Mouse (Mus musculus) thymus, adult 2 months (tissue): ENCODE results near the gene Fat2. TPM values are rescaled to one million over a fixed set of nuclear protein-coding genes. Genes with fewer than 3 reads are reported as not detected.

ENCODE experiments used
- DNase-seq: peaks from one replicate; pipeline ENCODE4 v3.0.0; 2021
- H3K27ac ChIP-seq: fragments of 200-500 bp; 2 replicates; pipeline ENCODE4 v1.5.1; 2012; ENCODE audit warnings: low read length, control low read depth; ENCODE audit not compliant: control insufficient read depth, insufficient read depth
- H3K27me3 ChIP-seq: fragments of 200-500 bp; 2 replicates; pipeline ENCODE4 v1.6.1; 2012; ENCODE audit warnings: mild to moderate bottlenecking, low read length, moderate library complexity, mixed read lengths; ENCODE audit not compliant: control insufficient read depth, insufficient read depth
- H3K36me3 ChIP-seq: fragments of 200-500 bp; 2 replicates; pipeline ENCODE4 v1.6.1; 2012; ENCODE audit warnings: mild to moderate bottlenecking, low read length, moderate library complexity; ENCODE audit not compliant: control insufficient read depth, insufficient read depth
- H3K4me1 ChIP-seq: fragments of 200-500 bp; replicated peaks from 2 replicates; pipeline ENCODE4 v1.6.1; 2012; ENCODE audit warnings: low read length; ENCODE audit not compliant: control insufficient read depth, insufficient read depth
- H3K4me3 ChIP-seq: fragments of 200-500 bp; 2 replicates; pipeline ENCODE4 v1.5.1; 2012; ENCODE audit warnings: mild to moderate bottlenecking, low read length, control low read depth, moderate library complexity; ENCODE audit not compliant: control insufficient read depth, insufficient read depth
- CTCF ChIP-seq: fragments of 200-500 bp; IDR thresholded peaks from 2 replicates; pipeline ENCODE4 v1.5.1; 2012; ENCODE audit warnings: mild to moderate bottlenecking, control low read depth, low read length, moderate library complexity, borderline replicate concordance; ENCODE audit not compliant: control insufficient read depth, poor library complexity, insufficient read depth; ENCODE audit errors: extremely low read depth
- POLR2A ChIP-seq: fragments of 200-500 bp; IDR thresholded peaks from 2 replicates; pipeline ENCODE4 v1.6.1; 2012; ENCODE audit warnings: mild to moderate bottlenecking, low read length, control low read depth, moderate library complexity; ENCODE audit not compliant: control insufficient read depth, poor library complexity, insufficient read depth; ENCODE audit errors: extremely low read depth
- WGBS: fragments of 180-500 bp; shearing (Covaris S2); methylation state at CpG from one replicate; pipeline ENCODE4 v1.1.7; 2018; 5-methylcytosine and 5-hydroxymethylcytosine counted together
- polyA plus RNA-seq: library from polyadenylated mRNA; depleted of rRNA; stranded (reverse); fragments of >200 nt; gene quantifications from 2 replicates; pipeline ENCODE4 v1.2.3, GENCODE M21; 2012

The Fat2 gene
- polyA plus RNA-seq, 1 experiment = 2.2 TPM

DNA sequence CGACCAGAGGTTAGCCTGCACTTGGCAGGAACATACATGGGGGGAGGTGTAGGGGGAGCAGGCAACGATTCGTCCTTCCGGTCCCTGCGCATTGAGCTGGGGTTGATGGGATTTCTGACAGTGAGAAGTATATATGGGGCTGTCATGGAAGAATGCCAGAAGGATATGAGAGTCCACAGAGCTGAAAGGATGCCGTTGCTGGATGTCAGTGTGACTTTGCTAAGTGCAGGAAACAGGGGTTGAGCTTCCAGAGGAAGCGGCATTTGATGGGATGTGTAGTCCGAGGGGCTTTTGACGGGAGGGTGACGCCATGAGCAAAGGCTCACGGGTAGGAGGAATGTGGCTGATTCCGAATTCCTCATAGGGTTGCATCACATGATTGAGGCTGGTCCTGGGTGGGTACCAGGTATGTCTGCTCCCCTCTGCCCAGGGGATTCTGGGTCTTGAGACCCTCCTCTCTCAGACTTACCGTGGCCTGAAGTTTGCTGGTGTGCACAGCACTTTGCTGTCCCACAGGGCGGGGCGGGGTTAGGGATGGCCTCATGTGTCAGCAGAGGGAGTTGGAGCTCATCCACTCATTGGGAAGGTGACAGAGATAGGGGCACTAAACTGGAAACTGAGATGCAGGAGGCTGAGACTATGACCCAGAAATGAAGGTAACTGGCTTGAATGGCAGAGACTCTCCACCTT is 21.9 kb upstream of the Fat2 start:
- WGBS = 72% methylated on average over 15 of the region's 15 CpGs
- H3K4me1 ChIP-seq = no peaks in the 10 kb centered on the region
- no peak for DNase-seq
- H3K36me3 ChIP-seq = no peaks in the 10 kb centered on the region
- H3K27me3 ChIP-seq = no peaks in the 10 kb centered on the region
- no peak overlapping the region for H3K27ac ChIP-seq
- H3K4me3 ChIP-seq = no peak overlapping the region
- TF ChIP-seq POLR2A (no peak), CTCF (no peak)

DNA sequence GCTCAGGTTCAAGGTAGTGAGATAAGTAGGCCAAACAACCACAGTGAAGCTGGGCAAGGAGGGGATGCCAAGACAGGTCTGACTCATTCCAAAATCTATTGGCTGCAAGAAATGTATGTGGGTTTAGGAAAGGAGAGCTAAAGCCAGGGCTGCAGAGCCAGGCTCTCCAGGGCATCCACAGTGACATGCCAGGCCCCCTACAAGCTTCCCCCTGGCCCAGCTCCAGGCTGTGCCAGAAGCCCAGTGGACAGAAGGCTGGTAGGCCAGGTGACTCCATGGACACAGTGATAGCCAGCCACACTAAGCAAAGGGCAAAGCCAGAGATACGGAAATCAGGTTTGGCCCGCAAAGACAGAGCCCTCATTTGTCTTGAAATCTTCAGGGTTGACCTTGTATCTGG is 20.5 kb upstream of the Fat2 start:
- H3K27ac ChIP-seq = no peak overlapping the region
- no peaks in the 10 kb centered on the region for H3K4me1 ChIP-seq
- no peak for DNase-seq
- H3K4me3 ChIP-seq = no peak overlapping the region
- TF ChIP-seq CTCF = no peak
- no peak for TF ChIP-seq POLR2A
- no peaks in the 10 kb centered on the region for H3K36me3 ChIP-seq
- H3K27me3 ChIP-seq = no peaks in the 10 kb centered on the region
- 100% methylated on average over 2 of the region's 2 CpGs for WGBS

DNA sequence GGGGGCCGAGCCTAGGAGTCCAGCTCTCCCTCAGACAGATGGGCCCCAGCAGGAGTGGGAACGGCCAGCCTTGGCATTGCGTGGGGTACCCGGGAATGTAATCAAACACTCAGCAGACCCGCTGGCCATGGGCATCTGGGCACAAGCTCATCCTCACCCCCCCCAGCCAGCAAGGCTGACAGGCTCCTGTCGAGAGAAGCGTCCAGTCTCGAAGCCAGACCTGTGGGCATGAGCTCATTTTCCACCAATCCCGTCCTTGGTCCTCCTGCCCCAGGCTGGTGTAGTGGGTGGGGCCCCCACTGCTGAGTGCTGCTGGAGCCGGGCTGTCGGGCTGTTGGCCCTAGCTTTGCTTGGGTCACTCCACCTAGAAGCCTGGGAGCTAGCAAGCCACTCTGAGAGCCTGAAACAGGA is 5.6 kb upstream of the Fat2 start:
- Histone ChIP-seq H3K27ac (no peak overlapping the region), H3K4me3 (no peak overlapping the region), H3K36me3 (no peaks in the 10 kb centered on the region), H3K27me3 (no peaks in the 10 kb centered on the region), H3K4me1 (no peaks in the 10 kb centered on the region)
- no peak for DNase-seq
- 86% methylated on average over 11 of the region's 11 CpGs for WGBS
- TF ChIP-seq POLR2A (no peak), CTCF (no peak)

DNA sequence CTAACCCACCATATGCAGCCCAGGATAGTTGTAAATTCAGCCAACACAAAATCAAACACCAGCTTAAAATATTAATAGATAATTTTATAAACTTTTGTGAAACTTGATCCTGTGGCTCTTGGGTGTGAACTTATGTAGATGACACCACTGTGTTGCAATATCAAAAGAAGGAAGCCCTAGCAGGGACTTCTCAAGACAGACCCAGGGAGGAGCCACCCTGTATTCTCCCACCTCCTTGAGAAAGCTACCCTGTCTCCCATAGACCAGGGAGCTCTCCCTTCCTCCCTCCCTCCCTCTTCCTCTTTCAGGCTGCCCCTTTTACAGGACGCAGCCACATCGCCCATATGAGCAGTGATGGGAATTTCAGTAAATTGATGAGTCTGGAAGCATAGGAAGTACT is 4.4 kb upstream of the Fat2 start:
- Histone ChIP-seq H3K36me3 (no peaks in the 10 kb centered on the region), H3K4me1 (no peaks in the 10 kb centered on the region), H3K27me3 (no peaks in the 10 kb centered on the region), H3K27ac (no peak overlapping the region), H3K4me3 (no peak overlapping the region)
- TF ChIP-seq CTCF (no peak), POLR2A (no peak)
- 83% methylated on average over 2 of the region's 2 CpGs for WGBS
- DNase-seq = no peak

DNA sequence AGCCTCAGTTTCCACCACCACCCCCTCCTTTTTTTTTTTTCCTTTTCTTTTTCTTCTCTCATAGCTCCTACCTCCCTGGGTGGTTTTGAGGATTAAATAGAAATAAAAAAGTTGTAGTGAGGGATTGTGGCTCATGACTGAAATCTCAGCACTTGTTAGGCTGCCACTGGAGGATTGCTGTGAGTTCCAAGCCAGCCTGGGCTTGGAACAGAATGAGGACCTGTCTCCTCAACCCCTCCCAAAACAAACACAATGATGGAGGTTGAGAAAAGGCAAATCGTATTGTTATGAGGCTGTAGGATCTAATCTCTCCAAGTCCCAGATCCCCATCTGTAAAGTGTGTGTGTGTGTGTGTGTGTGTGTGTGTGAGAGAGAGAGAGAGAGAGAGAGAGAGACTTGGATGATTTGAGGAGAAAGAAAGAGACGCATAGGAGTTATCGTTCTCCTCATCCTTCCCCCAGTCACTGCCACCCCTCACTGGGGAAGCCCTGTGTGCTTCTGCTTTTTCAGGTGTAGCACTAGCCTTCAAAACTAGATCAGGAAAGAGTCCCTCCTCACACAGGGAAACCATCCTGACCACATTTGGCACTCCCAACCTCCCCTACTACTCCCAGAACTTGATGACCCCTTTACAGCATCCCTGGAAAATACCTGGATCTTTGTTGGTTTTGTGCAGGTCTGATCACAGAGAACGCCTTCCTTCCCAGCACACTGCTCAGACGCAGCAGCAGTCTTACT is 837 bp upstream of the Fat2 start:
- Histone ChIP-seq H3K4me3 (no peak overlapping the region), H3K27ac (no peak overlapping the region), H3K27me3 (no peaks in the 10 kb centered on the region), H3K4me1 (no peaks in the 10 kb centered on the region), H3K36me3 (no peaks in the 10 kb centered on the region)
- TF ChIP-seq POLR2A (no peak), CTCF (no peak)
- DNase-seq = no peak
- WGBS = 68% methylated on average over 5 of the region's 5 CpGs

DNA sequence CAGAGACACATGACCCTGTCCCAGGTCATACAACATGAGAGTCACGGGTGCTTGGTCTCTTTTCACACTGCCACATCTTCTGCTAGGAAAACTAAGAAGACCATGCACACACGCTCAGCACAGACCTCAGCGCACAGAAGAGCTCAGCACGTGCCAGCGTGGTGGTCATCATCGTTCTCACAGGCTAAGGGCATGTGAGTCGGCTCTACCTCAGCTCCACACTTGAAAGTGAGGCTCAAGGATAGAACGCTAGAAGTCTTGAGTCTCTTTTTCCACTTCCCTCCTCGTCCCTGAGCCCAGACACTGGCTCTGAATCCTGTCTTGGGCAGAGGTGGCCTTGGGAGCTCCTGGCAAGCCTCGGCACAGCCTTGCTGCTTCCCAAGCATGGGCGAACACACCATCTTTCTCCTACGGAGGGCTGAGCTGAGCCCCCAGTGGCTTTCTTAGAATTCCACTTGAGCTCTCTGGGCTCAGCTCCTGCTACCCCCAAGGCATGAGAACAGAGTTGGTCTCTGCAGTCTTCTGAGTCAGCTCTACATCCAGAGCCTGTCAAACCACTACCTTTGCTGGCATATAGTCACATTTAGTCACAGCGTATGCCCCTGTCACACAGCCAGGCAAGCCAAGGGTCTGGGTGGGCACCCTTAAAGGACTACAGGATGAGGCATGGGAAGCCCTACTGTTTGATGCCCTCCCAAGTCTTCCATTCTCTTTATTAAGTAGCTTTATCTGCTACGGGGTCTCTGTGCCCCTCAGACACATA is 869 bp downstream of the Fat2 start:
- H3K36me3 ChIP-seq = no peaks in the 10 kb centered on the region
- no peak overlapping the region for H3K4me3 ChIP-seq
- TF ChIP-seq POLR2A = no peak
- no peak for TF ChIP-seq CTCF
- WGBS = 90% methylated on average over 14 of the region's 14 CpGs
- no peak for DNase-seq
- H3K4me1 ChIP-seq = no peaks in the 10 kb centered on the region
- no peaks in the 10 kb centered on the region for H3K27me3 ChIP-seq
- no peak overlapping the region for H3K27ac ChIP-seq
